Mouse (Mus musculus) ES-E14 (cell line): ENCODE measurements around the gene Man2a1.

ENCODE experiments used
- ZC3H11A ChIP-seq: IDR thresholded peaks from 2 replicates; pipeline ENCODE4 v1.6.1; 2012; ENCODE audit warnings: low read depth, mild to moderate bottlenecking, inconsistent platforms, low read length, borderline replicate concordance
- ZNF384 ChIP-seq: IDR thresholded peaks from 2 replicates; pipeline ENCODE4 v1.6.1; 2012; ENCODE audit warnings: low read depth, low read length, inconsistent platforms

GRCm38 (mm10) chr17:64778756-64779155 is 178.2 kb downstream of the Man2a1 start:
- TF ChIP-seq ZNF384: no peak
- no peak for TF ChIP-seq ZC3H11A
